8 mouse cellular contexts compared by ENCODE assay signal in genomic region chr4:99828337-99828736, GRCm38 (mm10). TPM values are rescaled to one million over a fixed set of nuclear protein-coding genes. Genes with fewer than 3 reads are reported as not detected.
DNase-seq lines count a peak whose midpoint lies in the region; ATAC-seq and TF ChIP-seq lines count a peak whose summit lies in the region.

No protein-coding gene starts in this region.

- TF ChIP-seq POLR2A in heart, adult 2 months (IDR thresholded peaks at IDR 0.05; ENCODE audit: insufficient read depth, low read depth, low read length): no peak

- no peak for DNase-seq in heart, adult 2 months
- no peak for DNase-seq in heart, adult 8-10 months (ENCODE audit: low spot score)
- peak; percentile 58 for DNase-seq in A20 (ENCODE audit: low read depth, low spot score)
- no peak for DNase-seq in hindbrain, embryonic 10.5 days (ENCODE audit: low spot score)
- no peak for DNase-seq in liver, postnatal 0 days
- no peak for DNase-seq in ovary, postnatal 10 days (ENCODE audit: low spot score)
- DNase-seq in spleen, adult 12 weeks (ENCODE audit: low spot score): no peak
- no peak for DNase-seq in adrenal gland, postnatal 14 days

- no peak for ATAC-seq in liver, postnatal 0 days

- 38% methylated on average over 4 of the region's 4 CpGs for WGBS in heart, adult 2 months
- WGBS in hindbrain, embryonic 10.5 days: 64% methylated on average over 4 of the region's 4 CpGs
- 44% methylated on average over 4 of the region's 4 CpGs for WGBS in liver, postnatal 0 days (ENCODE audit: insufficient replicate concordance)

- no peak overlapping the region for H3K9ac ChIP-seq in heart, adult 2 months (ENCODE audit: low read depth, low read length)
- peak overlapping the region; percentile 68 for H3K9ac ChIP-seq in liver, postnatal 0 days (replicated peaks)

- H3K4me2 ChIP-seq in liver, postnatal 0 days (ENCODE audit: low read depth, low read length): peak overlapping the region; percentile 84

- H3K79me2 ChIP-seq in heart, adult 2 months (replicated peaks; ENCODE audit: control insufficient read depth, insufficient read depth, low read length): no peaks in the 10 kb centered on the region

- peak overlapping the region; percentile 73 for H3K4me3 ChIP-seq in heart, adult 2 months
- H3K4me3 ChIP-seq in hindbrain, embryonic 10.5 days: peak overlapping the region; percentile 68
- H3K4me3 ChIP-seq in liver, postnatal 0 days (ENCODE audit: low read depth, low read length): peak overlapping the region; percentile 75

- no peaks in the 10 kb centered on the region for H3K27me3 ChIP-seq in heart, adult 2 months (ENCODE audit: control insufficient read depth, insufficient read depth, low read length)
- no peaks in the 10 kb centered on the region for H3K27me3 ChIP-seq in hindbrain, embryonic 10.5 days (ENCODE audit: insufficient read depth, poor library complexity, severe bottlenecking)
- H3K27me3 ChIP-seq in liver, postnatal 0 days (ENCODE audit: insufficient read depth, low read length): no peaks in the 10 kb centered on the region

- intact Hi-C loops in heart, adult 2 months (cut with DNase I): no loop called here

- H3K36me3 ChIP-seq in heart, adult 2 months (ENCODE audit: control insufficient read depth, insufficient read depth, low read length): peaks cover 2% of the 10 kb centered on the region; the same call in 1 of the 2 replicates
- H3K36me3 ChIP-seq in hindbrain, embryonic 10.5 days: peaks cover 16% of the 10 kb centered on the region
- no peaks in the 10 kb centered on the region for H3K36me3 ChIP-seq in liver, postnatal 0 days (replicated peaks; ENCODE audit: insufficient read depth, low read length)

- H3K27ac ChIP-seq in heart, adult 2 months: no peak overlapping the region; the same call in 1 of the 2 replicates
- H3K27ac ChIP-seq in hindbrain, embryonic 10.5 days: peak overlapping the region; percentile 97
- H3K27ac ChIP-seq in liver, postnatal 0 days (ENCODE audit: low read depth): no peak overlapping the region

- no peaks in the 10 kb centered on the region for H3K9me3 ChIP-seq in hindbrain, embryonic 10.5 days
- no peaks in the 10 kb centered on the region for H3K9me3 ChIP-seq in liver, postnatal 0 days (ENCODE audit: low read length)

- no peaks in the 10 kb centered on the region for H3K4me1 ChIP-seq in heart, adult 2 months (ENCODE audit: control insufficient read depth, insufficient read depth, low read length)
- H3K4me1 ChIP-seq in hindbrain, embryonic 10.5 days (replicated peaks): peaks cover 14% of the 10 kb centered on the region
- H3K4me1 ChIP-seq in liver, postnatal 0 days (ENCODE audit: insufficient read depth): 0 out of 2 replicates have a peak, but pooled peaks cover 5% of the 10 kb centered on the region

- TF ChIP-seq CTCF in heart, adult 2 months (IDR thresholded peaks at IDR 0.05): no peak
- TF ChIP-seq CTCF in liver, postnatal 0 days (IDR thresholded peaks at IDR 0.05; ENCODE audit: low read depth): no peak

- no peak for TF ChIP-seq EP300 in heart, adult 2 months (IDR thresholded peaks at IDR 0.05; ENCODE audit: insufficient read depth, low read depth, low read length)
- TF ChIP-seq EP300 in liver, postnatal 0 days (IDR thresholded peaks at IDR 0.05; ENCODE audit: low read depth): no peak

RNA-seq across cellular contexts. Expression of gene Efcab7, which starts 0.7 kb away (rescaled TPM):
- 1 to 10 TPM; 1.6 to 3.8 TPM for total RNA-seq in heart, adult 2 months (2021)
- polyA plus RNA-seq in heart, adult 2 months (2012; rRNA removed): 2.6 and 3.1 TPM in 2 replicates
- total RNA-seq in heart, adult 8-10 months (2022): 1 to 10 TPM in 3 of 4 experiments, under 1 TPM in 1; 0.66 to 3.7 (median 1.6) TPM
- polyA plus RNA-seq in hindbrain, embryonic 10.5 days (2016; fragmentation: Nextera tagmentation; extraction: Ambion mirVana): 18.3 and 24.0 TPM in 2 replicates
- polyA plus RNA-seq in liver, postnatal 0 days (2015; fragmentation: Nextera tagmentation; extraction: Ambion mirVana): 2.6 and 3.0 TPM in 2 replicates
- total RNA-seq in adrenal gland, postnatal 14 days (2021): 6.0 and 7.6 TPM in 2 replicates
